Mouse (Mus musculus) stomach, embryonic 16.5 days (tissue): ENCODE data around the gene Sppl3. TPM values are rescaled to one million over a fixed set of nuclear protein-coding genes. Genes with fewer than 3 reads are reported as not detected.

ENCODE experiments used
- ATAC-seq: fragments of 200-750 bp; cut with Nextera tagmentation; 2 replicates; pipeline ENCODE4 v1.8.0; 2017; ENCODE audit warnings: moderate number of reproducible peaks, moderate TSS enrichment; ENCODE audit not compliant: insufficient read depth, low FRiP score
- H3K27ac ChIP-seq: fragments of 300-500 bp; sonication (generic); 2 replicates; pipeline ENCODE4 v1.5.1; 2014; ENCODE audit warnings: low read length
- H3K27me3 ChIP-seq: fragments of 300-500 bp; sonication (generic); 2 replicates; pipeline ENCODE4 v1.6.1; 2014; ENCODE audit warnings: low read length, control low read depth, mixed read lengths; ENCODE audit not compliant: control insufficient read depth, insufficient read depth
- H3K36me3 ChIP-seq: fragments of 300-500 bp; sonication (generic); 2 replicates; pipeline ENCODE4 v1.6.1; 2014; ENCODE audit warnings: low read length; ENCODE audit not compliant: control insufficient read depth, insufficient read depth
- H3K4me1 ChIP-seq: fragments of 300-500 bp; sonication (generic); 2 replicates; pipeline ENCODE4 v1.6.1; 2014; ENCODE audit warnings: low read length, control low read depth, mixed read lengths; ENCODE audit not compliant: control insufficient read depth, insufficient read depth
- H3K4me2 ChIP-seq: fragments of 300-500 bp; sonication (generic); 2 replicates; pipeline ENCODE4 v1.6.1; 2014; ENCODE audit warnings: low read depth, low read length, mixed read lengths
- H3K4me3 ChIP-seq: fragments of 300-500 bp; sonication (generic); replicated peaks from 2 replicates; pipeline ENCODE4 v1.5.1; 2014; ENCODE audit warnings: mild to moderate bottlenecking, low read length
- H3K9ac ChIP-seq: fragments of 300-500 bp; sonication (generic); 2 replicates; pipeline ENCODE4 v1.6.1; 2014; ENCODE audit warnings: low read length
- H3K9me3 ChIP-seq: fragments of 300-500 bp; sonication (generic); replicated peaks from 2 replicates; pipeline ENCODE4 v1.6.1; 2016; ENCODE audit warnings: low read length, control low read depth; ENCODE audit not compliant: control insufficient read depth
- WGBS: fragments of 180-500 bp; shearing (Covaris S2); extraction: QIAGEN DNeasy Blood & Tissue Kit; methylation state at CpG from one replicate; pipeline ENCODE4 v1.1.7; 2014; 5-methylcytosine and 5-hydroxymethylcytosine counted together
- polyA plus RNA-seq: library from polyadenylated mRNA; unstranded; fragments of >200 nt; fragmentation: Nextera tagmentation; extraction: Ambion mirVana; gene quantifications from 2 replicates; pipeline ENCODE4 v1.2.1, GENCODE M21; 2015

Gene Sppl3
- polyA plus RNA-seq, 1 experiment from 2014 or later, result 9.6 TPM

GRCm38 (mm10) chr5:115126578-115127312, 115.8 kb downstream of the Sppl3 start:
- Histone ChIP-seq H3K27ac (no peak overlapping the region), H3K4me2 (no peak overlapping the region), H3K9me3 (no peaks in the 10 kb centered on the region), H3K36me3 (peaks cover 3% of the 10 kb centered on the region; the same call in 1 of the 2 replicates), H3K4me3 (no peak overlapping the region), H3K27me3 (no peaks in the 10 kb centered on the region), H3K4me1 (0 out of 2 replicates have a peak, but pooled peaks cover 11% of the 10 kb centered on the region), H3K9ac (no peak overlapping the region)
- ATAC-seq, result peak; percentile 43; the same call in 1 of the 2 replicates
- 87% methylated on average over 28 of the region's 28 CpGs for WGBS

GRCm38 (mm10) chr5:115127421-115128179, 116.7 kb downstream of the Sppl3 start:
- Histone ChIP-seq H3K9me3 (no peaks in the 10 kb centered on the region), H3K27me3 (no peaks in the 10 kb centered on the region), H3K36me3 (peaks cover 3% of the 10 kb centered on the region; the same call in 1 of the 2 replicates), H3K4me3 (no peak overlapping the region), H3K27ac (no peak overlapping the region), H3K4me1 (0 out of 2 replicates have a peak, but pooled peaks cover 11% of the 10 kb centered on the region), H3K4me2 (no peak overlapping the region), H3K9ac (no peak overlapping the region)
- no peak for ATAC-seq
- 94% methylated on average over 22 of the region's 22 CpGs for WGBS

- Histone ChIP-seq H3K27ac (no peak overlapping the region), H3K4me1 (peaks cover 21% of the 10 kb centered on the region), H3K9me3 (no peaks in the 10 kb centered on the region), H3K27me3 (no peaks in the 10 kb centered on the region), H3K9ac (no peak overlapping the region), H3K4me3 (no peak overlapping the region), H3K36me3 (peaks cover 3% of the 10 kb centered on the region; the same call in 1 of the 2 replicates), H3K4me2 (no peak overlapping the region)
- ATAC-seq, result no peak
- WGBS, result 87% methylated on average over 6 of the region's 6 CpGs
Measured at GRCm38 (mm10) chr5:115129328-115129727, 118.4 kb downstream of the Sppl3 start.

GRCm38 (mm10) chr5:115132465-115132864, 121.5 kb downstream of the Sppl3 start:
- Histone ChIP-seq H3K4me3 (no peak overlapping the region), H3K27ac (no peak overlapping the region), H3K4me2 (no peak overlapping the region), H3K9me3 (no peaks in the 10 kb centered on the region), H3K4me1 (peaks cover 10% of the 10 kb centered on the region), H3K36me3 (peaks cover 3% of the 10 kb centered on the region; the same call in 1 of the 2 replicates), H3K27me3 (no peaks in the 10 kb centered on the region), H3K9ac (no peak overlapping the region)
- no peak for ATAC-seq
- WGBS, result 93% methylated on average over 8 of the region's 8 CpGs

GRCm38 (mm10) chr5:115133358-115134066, 122.6 kb downstream of the Sppl3 start:
- H3K9ac ChIP-seq, result peak overlapping the region; percentile 89; the same call in 1 of the 2 replicates
- H3K4me1 ChIP-seq, result peaks cover 10% of the 10 kb centered on the region
- H3K36me3 ChIP-seq, result no peaks in the 10 kb centered on the region
- WGBS, result 61% methylated on average over 6 of the region's 6 CpGs
- ATAC-seq, result no peak
- no peaks in the 10 kb centered on the region for H3K27me3 ChIP-seq
- peak overlapping the region; percentile 86 for H3K4me3 ChIP-seq
- no peak overlapping the region for H3K27ac ChIP-seq
- peak overlapping the region; percentile 99 for H3K4me2 ChIP-seq
- H3K9me3 ChIP-seq, result no peaks in the 10 kb centered on the region

DNA sequence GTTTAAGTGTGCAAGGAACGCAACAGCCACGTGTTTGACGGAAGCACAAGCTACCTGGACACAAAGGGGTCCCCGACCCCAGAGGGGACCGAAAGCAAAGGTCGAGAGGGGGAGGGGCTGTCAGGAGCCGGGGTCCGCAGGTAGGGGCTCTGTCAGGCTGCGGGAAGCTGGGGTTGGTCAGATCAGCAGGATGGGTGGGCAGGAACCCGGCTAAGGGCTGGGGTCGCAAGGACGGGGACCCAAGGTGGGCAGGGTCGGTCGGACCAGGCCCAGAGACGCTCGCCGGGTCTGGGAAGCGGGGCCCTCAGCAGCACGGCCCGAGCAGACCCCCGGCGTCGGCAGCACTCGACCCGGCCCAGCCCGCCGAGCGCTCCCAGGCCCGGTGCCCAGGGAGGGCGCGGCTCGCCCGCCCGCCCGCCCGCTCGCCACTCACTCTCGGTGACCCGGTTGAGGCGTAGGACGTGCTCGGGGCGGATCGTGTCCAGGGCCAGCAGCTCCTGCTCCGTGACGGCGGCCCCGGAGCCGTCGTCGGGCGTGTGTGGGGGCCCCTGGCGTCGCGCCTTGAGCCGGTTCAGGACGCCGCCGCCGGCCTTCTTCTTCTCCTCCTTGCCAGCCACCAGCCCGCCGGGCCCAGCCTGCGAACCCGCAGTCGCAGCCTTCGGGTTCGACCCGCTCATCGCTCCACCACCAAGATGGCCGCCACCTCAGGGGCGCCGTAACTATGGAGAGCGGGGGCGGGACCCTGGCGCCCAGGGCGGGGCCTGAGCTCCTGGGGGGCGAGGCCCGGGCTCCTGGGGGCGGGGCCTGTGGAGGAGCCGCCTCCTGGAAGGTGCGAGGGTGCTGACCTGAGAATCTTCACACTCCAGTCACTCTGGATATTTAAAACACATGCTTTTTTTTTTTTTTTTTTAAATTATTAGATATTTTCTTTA, 123.6 kb downstream of the Sppl3 start, which contains the start of gene Unc119b:
Unc119b (minus strand) TSS at position 742 of the 932 bp plus-strand sequence.
- Histone ChIP-seq H3K4me3 (peak within 1 kb of the TSS; percentile 86), H3K4me1 (peaks cover 10% of the 10 kb centered on the region), H3K9ac (peak within 1 kb of the TSS; percentile 89), H3K9me3 (no peaks in the 10 kb centered on the region), H3K27me3 (no peaks in the 10 kb centered on the region), H3K4me2 (peak within 1 kb of the TSS; percentile 99), H3K27ac (0 out of 2 replicates have a peak within 1 kb of the TSS, but pooled peaks have one; percentile 3), H3K36me3 (no peaks in the 10 kb centered on the region)
- ATAC-seq, result peak; percentile 96
- under 1% methylated on average over 77 of the region's 81 CpGs for WGBS

DNA sequence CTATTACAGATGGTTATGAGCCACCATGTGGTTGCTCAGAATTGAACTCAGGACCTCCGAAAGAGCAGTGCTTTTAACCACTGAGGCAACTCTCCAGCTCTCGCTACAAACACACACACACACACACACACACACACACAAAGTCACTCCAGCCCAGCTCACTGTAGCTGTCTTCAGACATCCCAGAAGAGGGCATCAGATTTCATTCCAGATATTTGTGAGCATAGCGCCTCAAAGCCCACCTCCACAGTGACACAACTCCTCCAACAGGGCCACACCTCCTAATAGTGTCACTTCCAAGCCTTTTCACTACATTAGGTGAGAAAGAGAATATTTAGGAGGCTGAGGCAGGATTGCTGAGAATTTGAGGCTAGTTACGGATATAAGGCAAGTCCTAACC, 128.2 kb downstream of the Sppl3 start:
- Histone ChIP-seq H3K4me2 (no peak overlapping the region), H3K36me3 (0 out of 2 replicates have a peak, but pooled peaks cover 4% of the 10 kb centered on the region), H3K4me1 (0 out of 2 replicates have a peak, but pooled peaks cover under 1% of the 10 kb centered on the region), H3K9me3 (no peaks in the 10 kb centered on the region), H3K4me3 (no peak overlapping the region), H3K27ac (no peak overlapping the region), H3K9ac (no peak overlapping the region), H3K27me3 (no peaks in the 10 kb centered on the region)
- no peak for ATAC-seq
- 62% methylated on average over 4 of the region's 4 CpGs for WGBS

GRCm38 (mm10) chr5:115140726-115141125, 129.8 kb downstream of the Sppl3 start:
- peak; percentile 28; the same call in 1 of the 2 replicates for ATAC-seq
- no peaks in the 10 kb centered on the region for H3K27me3 ChIP-seq
- no peak overlapping the region for H3K9ac ChIP-seq
- 56% methylated on average over 3 of the region's 3 CpGs for WGBS
- H3K36me3 ChIP-seq, result 0 out of 2 replicates have a peak, but pooled peaks cover 4% of the 10 kb centered on the region
- H3K4me3 ChIP-seq, result no peak overlapping the region
- no peak overlapping the region for H3K4me2 ChIP-seq
- no peaks in the 10 kb centered on the region for H3K9me3 ChIP-seq
- H3K27ac ChIP-seq, result no peak overlapping the region
- H3K4me1 ChIP-seq, result no peaks in the 10 kb centered on the region
